Mouse (Mus musculus) ES-E14 (cell line): Measurements from ENCODE around the gene Prex1.

Experiments used
- CHD2 ChIP-seq: IDR thresholded peaks from 2 replicates; pipeline ENCODE4 v1.6.1; 2014; ENCODE audit warnings: mild to moderate bottlenecking, low read depth, low read length, inconsistent platforms
- HCFC1 ChIP-seq: IDR thresholded peaks from 2 replicates; pipeline ENCODE4 v1.6.1; 2012; ENCODE audit warnings: low read length, inconsistent platforms, borderline replicate concordance; ENCODE audit not compliant: insufficient read depth
- MAFK ChIP-seq: IDR thresholded peaks from 2 replicates; pipeline ENCODE4 v1.6.1; 2014; ENCODE audit warnings: mild to moderate bottlenecking, low read depth, low read length, inconsistent platforms; ENCODE audit not compliant: insufficient read depth
- ZC3H11A ChIP-seq: IDR thresholded peaks from 2 replicates; pipeline ENCODE4 v1.6.1; 2012; ENCODE audit warnings: low read depth, mild to moderate bottlenecking, inconsistent platforms, low read length, borderline replicate concordance
- ZNF384 ChIP-seq: IDR thresholded peaks from 2 replicates; pipeline ENCODE4 v1.6.1; 2012; ENCODE audit warnings: low read depth, low read length, inconsistent platforms

DNA sequence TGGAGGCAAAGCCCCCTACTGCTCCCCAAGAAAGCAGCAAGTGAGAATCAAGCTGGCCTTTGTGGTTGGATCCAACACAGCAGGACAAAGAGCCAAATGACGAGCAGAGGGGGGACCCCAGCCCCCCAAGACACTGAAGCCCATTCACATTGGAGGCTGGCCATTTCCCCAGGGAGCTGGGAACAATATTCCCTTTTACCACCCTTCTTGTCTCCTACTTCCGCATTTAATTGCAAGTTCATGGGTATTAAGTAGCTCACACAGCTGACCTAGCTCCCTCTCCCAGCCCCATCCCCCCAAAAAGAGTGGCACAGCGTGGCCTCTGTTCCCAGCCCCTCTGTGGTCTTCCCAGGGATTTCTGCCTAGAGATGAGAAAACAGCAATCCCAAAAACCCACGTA lies 30.8 kb downstream of the Prex1 start:
- TF ChIP-seq CHD2 = no peak
- no peak for TF ChIP-seq MAFK
- TF ChIP-seq ZC3H11A = no peak
- no peak for TF ChIP-seq HCFC1
- no peak for TF ChIP-seq ZNF384
